Mouse (Mus musculus): ENCODE data around the gene Myo18b. TPM values are rescaled to one million over a fixed set of nuclear protein-coding genes. Genes with fewer than 3 reads are reported as not detected.

Gene Myo18b
- polyA plus RNA-seq, 2 experiments from 2014 or later, result not detected

DNA sequence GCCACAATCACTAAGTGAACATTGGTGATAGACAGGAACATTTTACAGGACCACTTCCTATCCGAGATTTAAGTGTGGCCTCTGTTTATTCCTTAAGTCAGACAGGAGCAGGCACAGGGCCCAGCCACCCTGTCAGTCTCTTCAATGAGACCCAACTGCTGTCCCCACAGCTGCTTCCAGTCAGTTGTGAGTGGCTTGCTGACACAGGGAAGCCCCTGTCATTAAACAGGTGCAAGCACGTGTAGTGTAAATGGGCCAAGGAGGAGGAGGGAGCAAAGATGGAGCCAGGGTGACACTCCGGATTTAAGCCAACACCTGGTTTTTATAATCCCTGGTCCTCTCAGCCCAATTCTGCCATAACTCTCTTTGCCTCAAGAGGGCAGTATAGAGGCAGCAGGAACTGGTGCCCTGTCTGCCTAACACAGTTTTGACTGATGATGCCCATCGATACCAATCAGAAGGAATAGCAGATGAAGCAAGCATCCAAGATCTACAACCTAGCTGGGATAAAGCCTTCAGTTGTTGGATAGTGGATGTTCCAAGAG is 19.2 kb downstream of the Myo18b start:
- ATAC-seq, result no peak

GRCm38 (mm10) chr5:112872999-112873398 is 23.2 kb downstream of the Myo18b start:
- no peak for ATAC-seq

DNA sequence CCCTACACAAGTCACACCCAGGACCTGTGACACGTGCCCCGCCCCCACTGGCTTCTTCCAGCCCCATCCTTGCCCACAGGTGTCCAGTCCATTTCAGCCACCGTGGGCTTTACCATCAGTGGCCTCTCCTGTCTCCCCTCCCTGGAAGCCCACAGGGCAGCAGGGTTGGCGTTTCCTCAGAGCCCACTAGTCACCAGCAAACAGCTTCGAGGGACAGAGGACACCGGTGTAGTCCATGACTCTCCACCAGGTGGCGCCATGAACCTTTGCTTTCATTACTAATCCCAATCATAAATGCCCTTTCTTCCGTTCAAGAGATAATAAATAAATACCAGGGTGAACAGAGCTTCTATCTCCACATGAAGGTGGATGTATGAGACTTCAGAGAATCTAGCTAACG is 25.4 kb downstream of the Myo18b start:
- ATAC-seq, result peak; percentile 36

DNA sequence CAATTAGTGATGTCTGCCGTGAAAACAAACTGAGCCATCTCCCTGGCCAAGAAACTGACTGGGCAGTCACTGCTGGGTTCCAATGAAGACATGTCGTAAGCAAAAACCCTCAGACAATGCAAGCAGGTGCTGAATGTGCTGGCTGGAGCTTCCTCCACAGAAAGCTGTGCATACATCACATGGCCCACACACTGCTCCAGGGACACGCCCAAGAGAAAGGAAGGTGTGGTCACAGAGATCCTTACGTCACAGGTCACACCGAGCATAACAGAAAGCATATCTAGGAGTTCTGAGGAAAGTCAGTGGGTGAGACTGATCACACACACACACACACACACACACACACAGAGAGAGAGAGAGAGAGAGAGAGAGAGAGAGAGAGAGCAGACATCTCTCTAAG is 27.5 kb downstream of the Myo18b start:
- no peak for ATAC-seq

GRCm38 (mm10) chr5:112864719-112865367 is 31.3 kb downstream of the Myo18b start:
- ATAC-seq, result no peak

- no peak for ATAC-seq
Measured at GRCm38 (mm10) chr5:112859379-112860035, 36.7 kb downstream of the Myo18b start.

DNA sequence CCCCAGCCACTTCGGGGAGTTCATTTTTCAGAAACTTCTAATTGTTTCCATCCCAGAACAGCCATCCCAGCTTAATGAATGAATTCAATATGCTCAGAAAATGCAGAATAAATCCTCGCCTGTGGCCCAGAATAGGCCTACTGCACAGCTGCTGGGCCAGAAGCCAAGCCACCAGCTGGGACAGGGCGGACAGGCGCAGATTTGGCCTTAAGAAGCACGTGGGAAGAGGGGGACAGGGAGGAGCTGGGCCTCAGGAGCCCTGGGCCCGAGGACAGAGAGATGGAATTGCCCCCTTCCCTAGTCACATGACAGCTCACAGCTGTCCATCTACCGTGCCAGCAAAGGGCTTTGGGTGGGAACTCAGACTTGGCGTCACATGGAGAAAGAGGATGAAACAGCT is 43.0 kb downstream of the Myo18b start:
- no peak for ATAC-seq

DNA sequence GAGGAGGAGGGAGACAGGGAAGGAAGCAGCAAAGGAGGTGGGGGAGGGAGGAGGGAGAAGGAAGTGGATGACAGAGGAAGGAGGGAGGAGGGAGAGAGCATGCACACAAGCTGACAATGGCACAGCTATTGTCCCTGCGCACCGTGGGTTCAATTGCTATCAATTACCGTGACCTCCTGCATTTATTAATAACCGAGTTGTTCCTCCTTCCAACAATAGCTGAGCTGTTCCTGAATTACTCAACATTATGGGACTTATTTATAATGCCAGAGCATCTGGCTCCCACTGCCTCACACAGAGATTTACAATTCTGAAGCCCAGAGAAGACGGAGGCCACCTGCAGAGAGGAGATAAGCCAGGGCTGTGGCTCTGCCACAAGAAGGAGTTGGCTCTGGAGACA is 44.8 kb downstream of the Myo18b start:
- no peak for ATAC-seq

DNA sequence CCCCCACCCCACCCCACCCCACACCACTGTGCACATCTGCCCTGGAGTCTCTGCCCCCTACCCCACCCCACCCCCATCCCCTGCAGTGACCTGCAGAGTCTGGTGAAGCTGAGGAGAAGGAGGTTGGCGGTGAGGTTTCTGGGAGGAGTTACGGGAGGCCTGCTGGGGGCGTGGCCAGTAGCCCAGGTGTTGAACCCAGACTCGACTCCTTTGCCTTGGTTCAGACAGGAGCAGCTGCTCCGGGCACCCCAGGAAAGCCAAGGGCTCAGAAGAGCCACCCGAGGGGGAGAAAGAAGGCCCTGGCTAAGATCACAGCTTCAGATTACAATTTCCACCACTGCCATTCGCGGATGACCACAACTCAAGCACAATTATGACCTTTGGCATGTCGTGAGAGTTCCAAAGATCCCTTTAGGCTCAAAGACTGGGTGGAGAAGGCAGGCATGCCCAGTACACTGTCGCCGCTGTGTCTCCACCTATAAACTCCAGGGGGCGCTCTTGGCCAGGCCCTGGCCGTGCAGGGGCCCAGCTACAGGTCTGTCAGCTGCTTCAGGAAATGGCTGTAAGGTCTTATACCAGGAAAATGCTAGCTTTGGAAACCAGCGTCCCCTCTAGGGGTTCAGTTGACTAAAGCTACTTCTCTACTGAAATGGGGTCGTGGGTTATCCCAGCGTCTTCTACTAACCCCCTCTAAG is 47.4 kb downstream of the Myo18b start:
- no peak for ATAC-seq

GRCm38 (mm10) chr5:112847985-112848542 is 48.1 kb downstream of the Myo18b start:
- ATAC-seq, result no peak

GRCm38 (mm10) chr5:112846146-112846545 is 50.0 kb downstream of the Myo18b start:
- ATAC-seq, result no peak

DNA sequence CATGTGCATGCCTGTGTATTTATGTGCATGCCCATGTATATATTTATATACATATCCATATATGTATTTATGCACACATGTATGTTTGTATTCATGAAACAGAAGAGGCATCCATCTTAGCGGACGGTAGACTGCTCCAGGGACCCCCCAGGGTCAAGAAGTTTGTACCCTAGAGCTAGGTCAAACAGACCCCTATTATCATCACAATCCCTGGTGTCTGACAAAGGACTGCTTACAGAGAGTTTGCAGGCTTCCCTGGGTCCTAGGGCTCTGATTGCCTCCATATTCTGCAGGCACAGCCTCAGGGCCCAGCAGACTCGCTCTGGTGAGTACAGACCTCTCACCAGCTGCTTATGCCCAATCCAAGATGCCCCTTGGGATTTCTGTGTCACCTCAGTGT is 51.7 kb downstream of the Myo18b start:
- no peak for ATAC-seq

- no peak for ATAC-seq
Measured at GRCm38 (mm10) chr5:112843676-112844257, 52.4 kb downstream of the Myo18b start.

GRCm38 (mm10) chr5:112842696-112843095 is 53.5 kb downstream of the Myo18b start:
- no peak for ATAC-seq

- ATAC-seq, result no peak
Measured at GRCm38 (mm10) chr5:112841850-112842249, 54.3 kb downstream of the Myo18b start.

DNA sequence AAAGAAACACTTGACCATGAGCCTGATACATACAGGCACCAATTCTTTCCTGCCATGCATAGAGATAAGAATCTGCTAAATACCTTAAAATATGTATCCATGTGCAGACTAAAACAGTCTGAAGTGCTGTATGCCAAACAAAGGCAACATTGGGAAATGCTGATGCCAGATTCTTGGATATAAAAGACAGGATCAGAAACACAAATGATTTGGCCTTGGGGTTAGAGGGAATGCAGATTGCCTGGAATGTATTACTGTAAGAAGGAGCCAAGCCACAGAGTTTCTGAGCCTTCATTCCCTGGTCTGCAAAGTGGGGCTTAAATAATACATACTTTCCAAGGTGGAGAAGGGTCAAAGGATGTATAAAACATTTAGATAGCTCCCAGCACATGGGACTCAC is 61.3 kb downstream of the Myo18b start:
- no peak for ATAC-seq

GRCm38 (mm10) chr5:112833866-112834265 is 62.3 kb downstream of the Myo18b start:
- ATAC-seq, result no peak

- ATAC-seq, result no peak
Measured at GRCm38 (mm10) chr5:112825091-112825794, 70.9 kb downstream of the Myo18b start.

GRCm38 (mm10) chr5:112824376-112824775 is 71.8 kb downstream of the Myo18b start:
- no peak for ATAC-seq

GRCm38 (mm10) chr5:112822426-112822825 is 73.7 kb downstream of the Myo18b start:
- no peak for ATAC-seq

DNA sequence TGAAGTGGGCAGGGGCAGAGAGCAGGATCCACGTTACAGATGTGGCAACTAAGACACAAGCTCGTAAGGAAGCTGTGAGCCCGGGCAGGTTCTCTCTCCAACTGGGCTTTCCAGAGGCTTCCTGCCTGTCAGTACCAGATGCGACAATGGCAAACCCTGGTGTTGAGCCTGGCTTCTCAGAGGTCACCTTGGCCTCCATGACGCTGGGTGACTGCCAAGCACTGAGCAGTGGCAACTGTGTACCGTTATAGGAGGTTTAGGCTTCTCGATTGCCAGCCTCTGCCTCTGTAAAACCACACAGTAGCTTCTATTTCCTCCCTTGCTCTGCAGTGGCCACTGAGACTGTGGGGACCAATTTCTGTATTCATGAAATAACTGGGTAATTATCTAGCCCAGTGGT is 81.1 kb downstream of the Myo18b start:
- ATAC-seq, result no peak

GRCm38 (mm10) chr5:112807629-112808028 is 88.5 kb downstream of the Myo18b start:
- no peak for ATAC-seq

Measured in activated CD4-positive, CD25-positive, alpha-beta regulatory T cell, adult 4 months (primary cell).